Mouse (Mus musculus) hindbrain, embryonic 10.5 days (tissue): ENCODE data around the gene Wdr18. TPM values are rescaled to one million over a fixed set of nuclear protein-coding genes. Genes with fewer than 3 reads are reported as not detected.
A peak's percentile ranks its signal among the peaks of the same experiment; 100 is the strongest.
"Not testable (repeated sequence)": the region's sequence is repeated elsewhere in the genome, so short reads cannot be mapped to it uniquely, and the experiment has no call there.

ENCODE experiments used
- DNase-seq: peaks from one replicate; pipeline ENCODE4 v3.0.0-alpha.2; 2017; ENCODE audit warnings: low spot score
- H3K27ac ChIP-seq: fragments of 300-500 bp; sonication (generic); 2 replicates; pipeline ENCODE4 v1.5.1; 2016; ENCODE audit warnings: mild to moderate bottlenecking, moderate library complexity
- H3K27me3 ChIP-seq: fragments of 300-500 bp; sonication (generic); 2 replicates; pipeline ENCODE4 v1.6.1; 2016; ENCODE audit warnings: mild to moderate bottlenecking; ENCODE audit not compliant: poor library complexity, insufficient read depth, severe bottlenecking
- H3K36me3 ChIP-seq: fragments of 300-500 bp; sonication (generic); 2 replicates; pipeline ENCODE4 v1.6.1; 2016; ENCODE audit warnings: mild to moderate bottlenecking, moderate library complexity
- H3K4me1 ChIP-seq: fragments of 300-500 bp; sonication (generic); replicated peaks from 2 replicates; pipeline ENCODE4 v1.6.1; 2016; ENCODE audit warnings: mild to moderate bottlenecking
- H3K4me3 ChIP-seq: fragments of 300-500 bp; sonication (generic); 2 replicates; pipeline ENCODE4 v1.5.1; 2016; ENCODE audit warnings: mild to moderate bottlenecking, moderate library complexity
- H3K9me3 ChIP-seq: fragments of 300-500 bp; sonication (generic); 2 replicates; pipeline ENCODE4 v1.6.1; 2016; ENCODE audit warnings: mild to moderate bottlenecking, moderate library complexity
- WGBS: fragments of 180-500 bp; shearing (Covaris S2); methylation state at CpG from one replicate; pipeline ENCODE4 v1.1.7; 2016; 5-methylcytosine and 5-hydroxymethylcytosine counted together
- polyA plus RNA-seq: library from polyadenylated mRNA; unstranded; fragments of >200 nt; fragmentation: Nextera tagmentation; extraction: Ambion mirVana; gene quantifications from 2 replicates; pipeline ENCODE4 v1.2.1, GENCODE M21; 2016

Wdr18 gene
- polyA plus RNA-seq, 1 experiment from 2014 or later, result 128 TPM

DNA sequence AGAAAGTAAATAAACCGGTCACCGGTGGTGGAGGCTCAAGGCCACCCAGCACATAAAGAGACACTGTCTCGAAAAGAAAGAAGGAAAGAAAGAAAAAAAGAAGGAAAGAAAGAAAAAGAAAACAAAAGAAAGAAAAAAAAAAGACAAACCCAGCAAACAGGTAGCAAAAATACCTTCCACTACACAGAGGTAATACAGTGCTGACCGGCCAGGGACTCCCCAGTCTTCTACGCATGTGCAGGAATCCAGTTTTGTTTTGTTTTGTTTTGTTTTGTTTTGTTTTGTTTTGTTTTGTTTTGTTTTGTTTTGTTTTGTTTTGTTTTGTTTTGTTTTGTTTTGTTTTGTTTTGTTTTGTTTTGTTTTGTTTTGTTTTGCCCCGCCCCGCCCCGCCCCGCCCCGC is 540 bp upstream of the Wdr18 start:
- Histone ChIP-seq H3K4me1 (peaks cover 39% of the 10 kb centered on the region), H3K36me3 (peaks cover 34% of the 10 kb centered on the region), H3K4me3 (peak overlapping the region; percentile 98), H3K27me3 (peaks cover 27% of the 10 kb centered on the region)
- H3K27ac ChIP-seq, DNase-seq, H3K9me3 ChIP-seq: not testable (repeated sequence)
- 38% methylated on average over 10 of the region's 10 CpGs for WGBS

DNA sequence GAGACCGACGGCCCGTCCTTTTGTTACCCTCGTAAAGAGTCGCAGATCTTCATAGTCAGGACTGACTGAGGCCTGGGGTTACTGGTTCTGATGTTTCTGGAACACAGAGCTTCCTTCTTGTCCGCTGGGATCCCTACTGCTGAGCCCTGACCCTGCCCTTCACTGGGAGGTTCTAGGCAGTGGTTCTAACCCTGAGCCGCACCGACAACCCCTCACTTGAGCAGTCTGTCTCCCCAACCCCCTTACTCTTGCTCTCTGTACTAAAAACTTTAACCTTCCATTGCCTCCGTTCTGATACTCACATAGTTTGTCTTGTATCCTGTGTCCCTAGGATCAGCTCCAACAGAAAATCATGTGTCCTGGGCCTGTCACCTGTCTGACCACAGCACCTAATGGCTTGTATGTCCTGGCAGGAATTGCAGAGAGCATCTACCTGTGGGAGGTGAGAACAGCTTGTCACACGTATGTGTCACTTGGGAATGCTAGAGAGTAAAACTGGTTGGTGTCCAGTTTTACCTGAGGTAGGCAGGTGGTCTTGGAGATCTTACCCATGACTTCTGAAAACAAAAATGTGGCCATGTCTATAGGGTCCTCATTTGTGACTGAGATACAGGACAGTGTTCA is 831 bp downstream of the Wdr18 start:
- H3K27ac ChIP-seq, result peak overlapping the region; percentile 91
- H3K27me3 ChIP-seq, result peaks cover 15% of the 10 kb centered on the region
- DNase-seq, result no peak
- H3K4me1 ChIP-seq, result peaks cover 33% of the 10 kb centered on the region
- 17% methylated on average over 10 of the region's 10 CpGs for WGBS
- no peaks in the 10 kb centered on the region for H3K9me3 ChIP-seq
- peak overlapping the region; percentile 98 for H3K4me3 ChIP-seq
- peaks cover 48% of the 10 kb centered on the region for H3K36me3 ChIP-seq

DNA sequence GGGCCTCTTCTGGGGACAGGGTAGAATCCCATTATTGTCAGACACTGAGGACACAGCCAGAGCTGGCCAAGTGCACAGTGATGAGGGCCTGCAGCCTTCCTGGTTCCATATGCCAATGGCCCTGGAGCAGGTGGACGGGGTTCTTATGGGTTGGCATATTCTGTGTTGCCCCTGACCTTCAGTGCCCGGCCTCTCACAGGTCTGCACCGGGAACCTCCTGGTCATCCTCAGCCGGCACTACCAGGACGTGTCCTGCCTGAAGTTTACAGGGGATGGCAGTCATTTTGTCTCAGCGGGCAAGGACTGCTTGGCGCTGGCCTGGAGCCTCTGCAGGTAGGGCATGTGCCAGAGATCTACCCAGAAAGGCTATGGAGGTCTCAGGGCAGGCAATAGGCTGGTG is 4.8 kb downstream of the Wdr18 start:
- H3K36me3 ChIP-seq, result peaks cover 77% of the 10 kb centered on the region
- no peak overlapping the region for H3K27ac ChIP-seq
- DNase-seq, result no peak
- no peaks in the 10 kb centered on the region for H3K9me3 ChIP-seq
- H3K27me3 ChIP-seq, result peaks cover 20% of the 10 kb centered on the region
- WGBS, result 97% methylated on average over 7 of the region's 7 CpGs
- H3K4me3 ChIP-seq, result no peak overlapping the region
- peaks cover 10% of the 10 kb centered on the region for H3K4me1 ChIP-seq

DNA sequence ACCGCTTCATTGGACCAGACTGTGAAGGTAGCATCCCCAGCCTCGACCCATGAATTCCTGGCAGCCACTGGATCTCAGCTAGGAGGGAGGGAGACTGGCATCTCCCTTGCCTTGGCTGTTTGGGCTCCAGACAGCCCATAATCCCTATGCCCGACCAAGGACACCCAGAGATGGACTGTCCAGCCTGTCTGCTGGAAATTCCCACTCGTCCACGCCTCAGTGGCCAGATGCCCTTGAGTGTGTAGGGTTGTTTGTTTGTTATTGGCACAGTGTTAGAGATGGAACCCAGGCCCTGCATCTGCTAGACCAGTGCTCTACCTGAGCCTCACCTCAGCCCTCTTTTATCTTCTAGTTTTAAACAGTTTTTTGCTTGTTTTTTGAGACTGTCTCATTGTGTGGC is 5.4 kb downstream of the Wdr18 start:
- H3K4me3 ChIP-seq, result no peak overlapping the region
- peaks cover 77% of the 10 kb centered on the region for H3K36me3 ChIP-seq
- no peaks in the 10 kb centered on the region for H3K9me3 ChIP-seq
- H3K27ac ChIP-seq, result no peak overlapping the region
- WGBS, result 85% methylated on average over 5 of the region's 5 CpGs
- no peak for DNase-seq
- peaks cover 26% of the 10 kb centered on the region for H3K27me3 ChIP-seq
- H3K4me1 ChIP-seq, result peaks cover 9% of the 10 kb centered on the region

DNA sequence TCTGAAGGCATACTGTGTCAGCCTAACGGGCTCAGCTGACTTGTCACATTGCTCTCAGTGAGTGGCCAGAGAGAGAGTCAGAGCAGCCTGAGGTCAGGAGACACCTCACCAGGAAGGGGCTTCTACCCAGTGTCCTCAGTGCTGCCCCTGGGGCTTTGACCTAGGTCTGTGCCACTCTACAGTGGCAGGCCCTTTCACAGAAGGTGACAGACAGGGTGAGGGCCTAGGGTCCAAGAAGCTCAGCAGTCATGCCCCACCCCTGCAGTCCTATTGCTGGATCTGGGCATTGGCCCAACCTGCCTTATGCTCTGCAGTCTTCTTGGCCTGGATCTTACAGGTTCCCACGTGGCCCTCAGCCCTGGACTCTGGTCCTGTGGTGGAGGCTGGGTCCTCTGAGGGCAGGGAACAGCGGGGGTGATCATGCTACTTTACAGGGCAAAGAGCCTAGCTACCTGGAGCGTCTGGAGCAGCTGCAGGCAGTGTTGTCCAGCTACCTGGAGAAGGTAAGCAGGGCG is 7.0 kb downstream of the Wdr18 start:
- no peak overlapping the region for H3K27ac ChIP-seq
- peak overlapping the region; percentile 14; the same call in 1 of the 2 replicates for H3K4me3 ChIP-seq
- H3K27me3 ChIP-seq, result peaks cover 42% of the 10 kb centered on the region
- H3K36me3 ChIP-seq, result peaks cover 67% of the 10 kb centered on the region
- H3K4me1 ChIP-seq, result peaks cover 10% of the 10 kb centered on the region
- WGBS, result 93% methylated on average over 5 of the region's 5 CpGs
- no peaks in the 10 kb centered on the region for H3K9me3 ChIP-seq
- DNase-seq, result no peak

DNA sequence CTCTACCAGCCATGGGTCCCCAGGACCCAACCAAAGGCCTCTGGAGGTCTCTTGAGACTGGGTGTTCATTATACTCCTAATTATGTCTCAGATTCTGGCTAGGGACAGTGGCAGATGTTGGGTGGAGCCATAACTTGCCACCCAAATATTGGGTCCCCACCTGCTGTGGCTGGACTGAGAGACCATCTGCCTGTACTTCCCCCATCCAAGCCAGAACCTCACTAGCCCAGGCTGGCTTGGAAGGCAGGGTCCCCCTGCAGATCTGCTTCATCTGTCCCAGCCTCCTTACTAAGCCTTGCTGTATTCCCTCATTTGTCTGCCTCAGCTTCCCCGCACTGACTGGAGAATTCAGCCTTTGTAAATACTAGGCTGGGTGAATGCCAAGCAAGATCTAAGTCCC is 8.2 kb downstream of the Wdr18 start:
- Histone ChIP-seq H3K4me3 (no peak overlapping the region), H3K36me3 (peaks cover 55% of the 10 kb centered on the region), H3K4me1 (peaks cover 10% of the 10 kb centered on the region), H3K27me3 (peaks cover 54% of the 10 kb centered on the region), H3K9me3 (no peaks in the 10 kb centered on the region), H3K27ac (no peak overlapping the region)
- DNase-seq, result no peak
- 98% methylated on average over 1 of the region's 1 CpGs for WGBS

DNA sequence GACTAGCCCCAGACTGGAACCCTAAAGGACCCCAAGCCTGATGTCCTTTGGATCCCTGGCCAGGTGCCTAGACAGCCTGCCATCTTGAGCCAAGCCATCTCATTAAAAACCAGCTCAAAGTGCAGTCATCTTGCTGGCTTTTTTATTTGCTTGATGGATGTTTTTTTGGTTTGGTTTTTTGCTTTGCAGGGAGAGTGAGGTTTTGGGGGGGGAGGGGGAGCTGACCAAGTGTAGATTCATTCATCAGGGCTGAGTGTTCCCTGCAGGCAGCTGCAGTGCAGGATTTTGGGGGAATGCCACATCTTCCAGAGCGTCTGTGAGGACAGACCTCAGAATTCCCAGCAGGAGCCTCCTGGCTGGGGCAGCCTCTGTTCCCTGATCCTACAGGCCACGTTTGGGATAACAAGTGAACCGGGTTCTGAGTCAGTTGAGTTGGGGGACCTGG is 9.2 kb downstream of the Wdr18 start:
- H3K36me3 ChIP-seq, result peaks cover 52% of the 10 kb centered on the region
- H3K27ac ChIP-seq, result no peak overlapping the region
- peaks cover 64% of the 10 kb centered on the region for H3K27me3 ChIP-seq
- peaks cover 10% of the 10 kb centered on the region for H3K4me1 ChIP-seq
- no peaks in the 10 kb centered on the region for H3K9me3 ChIP-seq
- no peak for DNase-seq
- 11% methylated on average over 3 of the region's 3 CpGs for WGBS
- H3K4me3 ChIP-seq, result no peak overlapping the region

DNA sequence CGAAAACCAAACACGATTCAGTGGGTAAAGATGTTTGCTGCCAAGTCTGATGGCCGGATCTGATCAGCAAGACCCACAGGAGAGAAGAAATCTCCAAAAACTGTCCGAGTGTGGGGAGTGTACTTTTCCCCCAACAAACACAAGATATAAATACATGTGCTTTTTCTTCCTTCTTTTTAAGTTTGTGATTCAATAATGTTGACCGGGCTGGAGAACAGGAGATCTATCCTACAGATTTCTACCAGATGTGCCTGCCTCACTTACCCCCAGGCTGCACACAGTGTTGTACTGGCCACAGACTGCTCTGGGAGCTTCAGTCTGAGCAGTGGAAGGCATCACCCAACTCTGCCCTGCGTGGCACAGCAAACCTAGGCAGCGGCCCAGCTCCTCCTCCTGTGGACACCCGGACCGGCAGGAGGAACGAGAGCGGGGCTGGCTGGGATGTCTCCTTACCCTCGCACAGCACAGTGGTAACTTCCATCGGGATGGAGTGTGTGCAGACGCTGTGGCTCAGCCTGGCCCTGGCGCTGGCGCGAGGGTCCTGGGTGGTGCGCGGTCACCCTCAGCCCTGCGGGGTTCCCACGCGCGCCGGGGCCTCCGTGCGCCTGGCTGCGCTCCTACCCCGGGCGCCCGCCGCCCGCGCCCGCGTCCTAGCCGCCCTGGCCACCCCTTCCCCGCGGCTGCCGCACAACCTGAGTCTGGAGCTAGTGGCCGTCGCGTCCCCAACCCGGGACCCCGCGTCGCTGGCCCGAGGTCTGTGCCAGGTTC is 10.6 kb downstream of the Wdr18 start, which contains the start of gene Grin3b:
Gene Grin3b, plus strand, starts transcription at position 301 of the 768 bp plus-strand sequence.
- 8% methylated on average over 47 of the region's 47 CpGs for WGBS
- DNase-seq, result no peak
- H3K9me3 ChIP-seq, result no peaks in the 10 kb centered on the region
- H3K4me1 ChIP-seq, result peaks cover 10% of the 10 kb centered on the region
- peaks cover 50% of the 10 kb centered on the region for H3K36me3 ChIP-seq
- peaks cover 66% of the 10 kb centered on the region for H3K27me3 ChIP-seq
- peak within 1 kb of the TSS; percentile 35; the same call in 1 of the 2 replicates for H3K27ac ChIP-seq
- H3K4me3 ChIP-seq, result peak within 1 kb of the TSS; percentile 46

DNA sequence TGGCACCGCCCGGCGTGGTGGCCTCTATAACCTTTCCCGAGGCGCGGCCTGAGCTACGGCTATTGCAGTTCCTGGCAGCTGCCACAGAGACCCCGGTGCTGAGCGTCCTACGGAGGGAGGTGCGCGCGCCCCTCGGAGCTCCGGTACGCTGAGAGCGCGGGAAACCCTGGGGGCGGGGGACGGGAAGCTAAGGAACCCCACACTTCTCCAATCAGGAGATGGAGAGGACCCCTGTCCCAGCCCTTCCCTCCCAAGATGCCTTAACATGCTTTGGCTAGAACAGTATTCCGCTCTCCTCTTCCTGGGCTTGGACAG is 11.2 kb downstream of the Wdr18 start:
- Histone ChIP-seq H3K4me1 (peaks cover 10% of the 10 kb centered on the region), H3K4me3 (peak overlapping the region; percentile 46), H3K9me3 (no peaks in the 10 kb centered on the region), H3K36me3 (peaks cover 50% of the 10 kb centered on the region), H3K27me3 (peaks cover 66% of the 10 kb centered on the region), H3K27ac (peak overlapping the region; percentile 35; the same call in 1 of the 2 replicates)
- peak; percentile 43 for DNase-seq
- 4% methylated on average over 21 of the region's 21 CpGs for WGBS

DNA sequence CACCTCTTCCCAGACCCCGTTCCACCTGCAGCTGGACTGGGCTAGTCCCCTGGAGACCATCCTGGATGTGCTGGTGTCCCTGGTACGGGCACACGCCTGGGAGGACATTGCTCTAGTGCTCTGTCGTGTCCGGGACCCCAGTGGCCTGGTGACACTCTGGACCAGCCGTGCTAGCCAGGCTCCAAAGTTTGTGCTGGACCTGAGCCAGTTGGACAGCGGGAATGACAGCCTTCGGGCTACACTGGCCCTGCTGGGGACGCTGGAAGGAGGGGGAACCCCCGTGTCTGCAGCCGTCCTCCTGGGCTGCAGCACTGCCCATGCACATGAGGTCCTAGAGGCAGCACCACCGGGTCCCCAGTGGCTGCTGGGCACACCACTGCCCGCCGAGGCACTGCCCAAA is 12.9 kb downstream of the Wdr18 start:
- WGBS, result 71% methylated on average over 14 of the region's 14 CpGs
- peak overlapping the region; percentile 0; the same call in 1 of the 2 replicates for H3K4me3 ChIP-seq
- 0 out of 2 replicates have a peak, but pooled peaks cover 9% of the 10 kb centered on the region for H3K9me3 ChIP-seq
- H3K4me1 ChIP-seq, result peaks cover 13% of the 10 kb centered on the region
- no peak for DNase-seq
- H3K36me3 ChIP-seq, result peaks cover 50% of the 10 kb centered on the region
- peaks cover 79% of the 10 kb centered on the region for H3K27me3 ChIP-seq
- no peak overlapping the region for H3K27ac ChIP-seq

DNA sequence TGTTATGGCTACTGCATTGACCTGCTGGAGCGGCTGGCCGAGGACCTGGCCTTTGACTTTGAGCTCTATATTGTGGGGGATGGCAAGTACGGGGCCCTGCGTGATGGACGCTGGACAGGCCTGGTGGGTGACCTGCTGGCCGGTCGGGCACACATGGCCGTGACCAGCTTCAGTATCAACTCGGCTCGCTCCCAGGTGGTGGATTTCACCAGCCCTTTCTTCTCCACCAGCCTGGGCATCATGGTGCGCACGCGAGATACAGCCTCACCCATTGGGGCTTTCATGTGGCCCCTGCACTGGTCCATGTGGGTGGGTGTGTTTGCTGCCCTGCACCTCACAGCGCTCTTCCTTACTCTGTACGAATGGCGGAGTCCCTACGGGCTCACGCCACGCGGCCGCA is 14.1 kb downstream of the Wdr18 start:
- 90% methylated on average over 21 of the region's 21 CpGs for WGBS
- Histone ChIP-seq H3K4me1 (peaks cover 13% of the 10 kb centered on the region), H3K36me3 (peaks cover 54% of the 10 kb centered on the region), H3K9me3 (0 out of 2 replicates have a peak, but pooled peaks cover 9% of the 10 kb centered on the region), H3K27me3 (peaks cover 72% of the 10 kb centered on the region), H3K27ac (no peak overlapping the region), H3K4me3 (no peak overlapping the region)
- DNase-seq, result no peak

DNA sequence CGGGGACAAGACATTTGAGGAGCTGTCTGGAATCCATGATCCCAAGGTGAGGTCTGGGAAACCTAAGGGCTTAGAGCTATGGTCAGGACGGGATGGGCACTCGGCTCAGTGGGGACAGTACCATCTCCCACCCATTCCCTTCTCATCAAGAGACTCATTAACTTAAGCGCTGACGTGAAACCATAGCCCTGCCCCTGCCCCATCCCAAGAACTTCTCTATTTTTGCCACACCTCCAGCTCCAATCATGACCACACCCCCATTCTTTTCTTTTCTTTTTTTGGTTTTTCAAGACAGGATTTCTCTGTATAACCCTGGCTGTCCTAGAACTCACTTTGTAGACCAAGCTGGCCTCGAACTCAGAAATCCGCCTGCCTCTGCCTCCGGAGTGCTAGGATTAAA is 14.7 kb downstream of the Wdr18 start:
- no peak overlapping the region for H3K4me3 ChIP-seq
- H3K9me3 ChIP-seq, result 0 out of 2 replicates have a peak, but pooled peaks cover 9% of the 10 kb centered on the region
- peaks cover 60% of the 10 kb centered on the region for H3K36me3 ChIP-seq
- 90% methylated on average over 8 of the region's 8 CpGs for WGBS
- peaks cover 67% of the 10 kb centered on the region for H3K27me3 ChIP-seq
- H3K4me1 ChIP-seq, result peaks cover 14% of the 10 kb centered on the region
- H3K27ac ChIP-seq, result no peak overlapping the region
- DNase-seq, result no peak
